Mouse (Mus musculus) ovary, adult 2 months (tissue): Measurements from ENCODE around the gene Btnl2. TPM values are rescaled to one million over a fixed set of nuclear protein-coding genes. Genes with fewer than 3 reads are reported as not detected.

Experiments
- polyA plus RNA-seq: library from polyadenylated mRNA; depleted of rRNA; stranded (reverse); fragments of >200 nt; gene quantifications from 2 replicates; pipeline ENCODE4 v1.2.3, GENCODE M21; 2012; rRNA removed

Btnl2 gene
- polyA plus RNA-seq, result 0.79 and 1.3 TPM in 2 replicates

GRCm38 (mm10) chr17:34354539-34354938, at the start of gene Btnl2:
Gene Btnl2 (plus strand): TSS chr17:34354822.

GRCm38 (mm10) chr17:34305380-34306030, 49.1 kb upstream of the Btnl2 start, which contains the start of gene H2-Eb1:
Gene H2-Eb1 (plus strand): TSS chr17:34305867.

GRCm38 (mm10) chr17:34325436-34325835, 29.2 kb upstream of the Btnl2 start, which contains the start of gene H2-Eb2:
Gene H2-Eb2 (plus strand): TSS chr17:34325665.

GRCm38 (mm10) chr17:34376847-34377246, 22.2 kb downstream of the Btnl2 start, which contains the start of gene Btnl1:
Gene Btnl1 (plus strand): TSS chr17:34377132.

GRCm38 (mm10) chr17:34398711-34399393, 44.2 kb downstream of the Btnl2 start, which contains the start of gene BC051142:
Gene BC051142 (plus strand): TSS chr17:34398820.

Other genes with a start within 250 kb of the Btnl2 start
- gene H2-DMa, start 235.3 kb upstream of the Btnl2 start, polyA plus RNA-seq, result 27.4 and 34.5 TPM in 2 replicates
- gene Brd2, start 232.2 kb upstream of the Btnl2 start, polyA plus RNA-seq, result 98.9 and 139 TPM in 2 replicates
- gene H2-DMb2, start 211.5 kb upstream of the Btnl2 start, polyA plus RNA-seq, result 4.9 and 5.2 TPM in 2 replicates
- gene H2-DMb1, start 201.8 kb upstream of the Btnl2 start, polyA plus RNA-seq, result 37.1 and 46.2 TPM in 2 replicates
- 31.1 and 34.5 TPM in 2 replicates for gene Tap1, start 167.3 kb upstream of the Btnl2 start, polyA plus RNA-seq
- 33.5 and 45.8 TPM in 2 replicates for gene Psmb9, start 167.1 kb upstream of the Btnl2 start, polyA plus RNA-seq
- gene Psmb8, start 157.1 kb upstream of the Btnl2 start, polyA plus RNA-seq, result 53.0 and 66.5 TPM in 2 replicates
- 45.6 and 51.9 TPM in 2 replicates for gene Tap2, start 151.3 kb upstream of the Btnl2 start, polyA plus RNA-seq
- gene H2-Ob, start 115.9 kb upstream of the Btnl2 start, polyA plus RNA-seq, result 4.7 and 5.5 TPM in 2 replicates
- gene H2-Ab1, start 97.1 kb upstream of the Btnl2 start, polyA plus RNA-seq, result 1,005 and 1,153 TPM in 2 replicates
- gene H2-Aa, start 67.0 kb upstream of the Btnl2 start, polyA plus RNA-seq, result 215 and 235 TPM in 2 replicates
- 122 and 123 TPM in 2 replicates for gene H2-Eb1, start 49.0 kb upstream of the Btnl2 start, polyA plus RNA-seq
- gene H2-Eb2, start 29.2 kb upstream of the Btnl2 start, polyA plus RNA-seq, result 0.03 and 0.08 TPM in 2 replicates
- gene Btnl1, start 22.3 kb downstream of the Btnl2 start, polyA plus RNA-seq, result 0.08 and 0.22 TPM in 2 replicates
- 0.84 and 0.85 TPM in 2 replicates for gene BC051142, start 44.0 kb downstream of the Btnl2 start, polyA plus RNA-seq
- not detected in 2 replicates for gene Btnl4, start 122.5 kb downstream of the Btnl2 start, polyA plus RNA-seq
- gene Btnl6, start 162.5 kb downstream of the Btnl2 start, polyA plus RNA-seq, result not detected in 2 replicates
- gene Notch4, start 209.4 kb downstream of the Btnl2 start, polyA plus RNA-seq, result 26.5 and 37.1 TPM in 2 replicates
- 7.6 and 8.4 TPM in 2 replicates for gene Gpsm3, start 235.0 kb downstream of the Btnl2 start, polyA plus RNA-seq
- gene Pbx2, start 236.4 kb downstream of the Btnl2 start, polyA plus RNA-seq, result 74.1 and 89.9 TPM in 2 replicates
- gene Ager, start 243.0 kb downstream of the Btnl2 start, polyA plus RNA-seq, result 3.7 and 4.7 TPM in 2 replicates
- 82.6 and 89.3 TPM in 2 replicates for gene Rnf5, start 248.9 kb downstream of the Btnl2 start, polyA plus RNA-seq
- gene Agpat1, start 249.4 kb downstream of the Btnl2 start, polyA plus RNA-seq, result 293 and 303 TPM in 2 replicates